Mouse (Mus musculus): ENCODE measurements around the gene Atxn1. TPM values are rescaled to one million over a fixed set of nuclear protein-coding genes. Genes with fewer than 3 reads are reported as not detected.

The Atxn1 gene
- total RNA-seq, 2 experiments from 2014 or later, result under 0.01 to 2.4 TPM

GRCm38 (mm10) chr13:45622871-45623546 lies 341.8 kb downstream of the Atxn1 start:
- ATAC-seq (replicated peaks; ENCODE audit: low FRiP score, poor library complexity, severe bottlenecking), result no peak

DNA sequence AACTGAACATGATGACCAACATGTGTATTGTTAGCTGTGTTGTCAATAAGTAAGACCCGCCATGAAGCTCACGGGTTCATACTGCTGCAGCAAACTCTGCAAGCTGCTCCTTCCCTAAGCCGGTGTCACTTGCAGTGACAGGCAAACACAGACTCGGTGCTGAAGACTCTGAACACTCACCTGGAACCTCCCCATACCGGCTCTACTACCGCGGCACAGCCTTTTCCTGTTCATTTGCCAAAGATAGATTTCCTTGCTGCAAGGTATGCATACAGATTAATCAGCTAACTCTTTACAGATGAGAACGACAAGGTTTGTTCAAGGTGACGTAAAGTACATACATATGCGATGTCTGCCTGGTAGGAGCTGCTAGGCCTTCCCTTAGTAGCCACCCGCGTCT lies 344.1 kb downstream of the Atxn1 start:
- no peak for ATAC-seq (replicated peaks; ENCODE audit: low FRiP score, poor library complexity, severe bottlenecking)

- ATAC-seq (replicated peaks; ENCODE audit: low FRiP score, poor library complexity, severe bottlenecking), result no peak
These were observed 344.5 kb downstream of the Atxn1 start for GRCm38 (mm10) chr13:45620281-45620680.

- ATAC-seq (replicated peaks; ENCODE audit: low FRiP score, poor library complexity, severe bottlenecking), result no peak
These were observed 346.8 kb downstream of the Atxn1 start for GRCm38 (mm10) chr13:45617988-45618387.

DNA sequence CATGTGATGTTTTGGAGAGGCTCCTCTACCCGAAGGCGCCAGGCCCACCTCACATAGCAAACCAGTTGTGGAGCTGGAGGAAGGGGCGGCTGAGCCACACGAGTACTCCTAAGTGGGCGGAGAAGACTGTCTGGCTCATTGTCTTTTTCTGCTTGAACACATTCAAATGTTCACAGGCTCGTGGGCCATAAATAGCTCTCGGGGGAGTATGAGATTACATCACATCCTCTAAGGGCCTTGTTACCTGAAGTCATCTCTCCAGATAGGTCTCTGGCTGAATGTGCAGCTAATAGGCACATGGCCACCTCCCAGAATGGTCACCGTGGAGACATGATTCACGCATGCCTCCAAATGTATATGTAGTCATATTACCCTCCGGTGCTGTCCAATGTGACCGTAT lies 350.0 kb downstream of the Atxn1 start:
- no peak for ATAC-seq (replicated peaks; ENCODE audit: low FRiP score, poor library complexity, severe bottlenecking)

DNA sequence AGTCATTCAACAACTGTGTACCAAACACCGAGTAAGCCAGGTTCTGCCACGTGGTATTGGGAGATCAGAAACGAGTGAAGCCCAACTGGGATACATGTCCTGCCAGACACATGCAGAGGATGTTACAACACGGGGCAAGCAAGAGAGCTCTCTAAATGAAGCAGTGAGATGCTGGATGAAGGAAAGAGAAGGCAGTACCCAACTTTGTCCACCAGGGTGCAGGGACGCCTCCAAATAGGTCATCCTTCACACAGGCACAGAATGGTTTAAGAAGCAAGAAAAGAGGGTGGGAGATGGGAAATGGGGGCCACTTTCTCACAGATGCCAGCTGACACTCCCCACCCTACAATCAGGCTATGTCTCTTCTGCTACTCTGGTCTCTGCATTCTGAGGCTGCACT lies 351.5 kb downstream of the Atxn1 start:
- no peak for ATAC-seq (replicated peaks; ENCODE audit: low FRiP score, poor library complexity, severe bottlenecking)

DNA sequence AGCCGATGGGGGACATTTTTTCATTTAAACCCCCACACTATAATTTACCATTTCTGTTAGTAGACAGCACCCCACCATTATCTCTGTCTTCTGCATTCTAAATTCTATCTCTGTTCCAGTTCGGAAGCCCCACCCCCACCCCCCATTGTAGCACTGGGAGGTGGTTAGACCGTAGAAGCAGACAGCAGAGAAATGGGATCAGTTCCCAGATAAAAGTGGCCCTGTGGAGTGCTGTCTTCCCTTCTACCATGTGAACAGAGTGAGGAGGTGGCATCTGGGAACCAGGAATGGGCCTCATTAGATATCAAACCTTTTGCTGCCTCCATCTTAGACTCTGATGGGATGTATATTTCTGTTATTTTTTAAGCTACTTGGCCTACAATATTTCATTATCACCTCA lies 353.3 kb downstream of the Atxn1 start:
- ATAC-seq (replicated peaks; ENCODE audit: low FRiP score, poor library complexity, severe bottlenecking), result no peak

- no peak for ATAC-seq (replicated peaks; ENCODE audit: low FRiP score, poor library complexity, severe bottlenecking)
These were observed 355.3 kb downstream of the Atxn1 start for GRCm38 (mm10) chr13:45609461-45609860.

- ATAC-seq (replicated peaks; ENCODE audit: low FRiP score, poor library complexity, severe bottlenecking), result no peak
These were observed 356.2 kb downstream of the Atxn1 start for GRCm38 (mm10) chr13:45608593-45608992.

DNA sequence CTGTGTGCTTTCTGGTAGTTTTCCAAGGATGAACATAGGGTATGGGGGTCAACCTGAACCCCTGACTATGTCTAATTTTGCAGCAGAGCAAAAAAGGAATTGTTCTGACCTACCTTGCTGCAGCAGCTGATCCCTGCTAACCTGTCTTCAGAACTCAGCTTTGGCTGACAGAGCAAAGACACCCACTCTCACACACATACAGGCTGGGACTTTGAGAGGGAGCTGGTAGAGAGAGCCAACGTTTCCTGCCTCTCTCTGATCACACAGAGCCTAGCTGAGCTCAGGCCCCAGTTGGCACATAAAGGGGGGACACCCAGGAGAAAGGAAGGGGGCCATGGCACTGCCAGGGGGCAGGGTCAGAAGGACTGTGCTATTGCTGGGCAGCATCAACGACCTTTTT lies 356.9 kb downstream of the Atxn1 start:
- no peak for ATAC-seq (replicated peaks; ENCODE audit: low FRiP score, poor library complexity, severe bottlenecking)

- no peak for ATAC-seq (replicated peaks; ENCODE audit: low FRiP score, poor library complexity, severe bottlenecking)
These were observed 361.2 kb downstream of the Atxn1 start for GRCm38 (mm10) chr13:45603636-45604035.

DNA sequence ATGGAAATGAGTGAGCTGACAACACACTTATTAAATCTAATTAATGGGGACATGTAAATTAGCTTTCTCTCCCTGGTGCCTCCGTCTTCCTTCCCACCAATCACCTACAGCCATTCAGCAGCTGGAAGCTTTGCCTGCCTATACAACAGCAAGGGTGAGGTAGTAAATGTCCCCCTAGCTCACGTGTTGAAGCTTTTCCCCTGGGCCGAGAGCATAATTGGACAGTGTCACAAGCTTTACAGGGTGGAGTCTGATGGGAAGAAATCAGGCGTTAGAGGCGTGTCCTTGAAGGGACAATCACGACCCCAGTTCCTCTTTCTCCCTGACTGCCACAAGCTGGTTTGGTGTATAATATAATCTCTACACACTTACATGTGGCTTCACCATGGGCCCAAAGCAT lies 364.4 kb downstream of the Atxn1 start:
- ATAC-seq (replicated peaks; ENCODE audit: low FRiP score, poor library complexity, severe bottlenecking), result no peak

DNA sequence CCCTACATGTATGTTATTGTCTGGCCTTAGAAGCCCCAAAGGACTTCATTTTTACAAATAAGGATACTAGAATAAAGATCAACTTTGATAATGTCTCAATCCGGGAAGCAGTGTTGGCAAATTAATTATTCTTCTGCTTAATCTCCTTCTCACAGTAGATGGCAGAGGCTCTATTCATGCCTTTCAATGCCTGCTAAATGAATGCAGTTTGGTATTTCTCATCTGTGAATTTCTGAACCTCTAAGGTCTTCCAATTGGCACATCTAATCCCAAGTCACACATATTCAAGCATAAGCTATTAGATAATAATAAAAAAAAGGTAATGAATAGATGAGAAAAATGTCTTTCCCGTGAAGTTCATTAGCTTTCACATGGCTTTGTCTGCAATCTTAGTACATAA lies 365.0 kb downstream of the Atxn1 start:
- no peak for ATAC-seq (replicated peaks; ENCODE audit: low FRiP score, poor library complexity, severe bottlenecking)

DNA sequence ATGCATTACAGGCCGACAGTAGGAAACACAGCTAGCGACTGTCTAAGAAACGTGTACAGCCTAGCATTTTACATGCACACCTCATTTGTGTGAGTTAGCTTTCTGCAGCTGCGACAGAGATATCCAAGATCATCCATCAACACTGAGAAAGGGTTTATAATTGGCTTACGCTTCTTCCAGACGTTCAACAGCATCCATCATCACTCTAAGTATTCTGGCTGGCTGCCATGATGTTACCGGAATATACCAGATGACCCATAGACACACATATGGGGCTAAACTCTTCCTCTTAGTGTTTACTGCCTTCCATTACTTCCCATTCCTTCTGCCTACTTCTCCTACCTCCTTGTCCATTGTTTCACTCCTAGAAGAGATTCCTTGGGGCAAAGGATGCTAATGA lies 369.4 kb downstream of the Atxn1 start:
- ATAC-seq (replicated peaks; ENCODE audit: low FRiP score, poor library complexity, severe bottlenecking), result no peak

DNA sequence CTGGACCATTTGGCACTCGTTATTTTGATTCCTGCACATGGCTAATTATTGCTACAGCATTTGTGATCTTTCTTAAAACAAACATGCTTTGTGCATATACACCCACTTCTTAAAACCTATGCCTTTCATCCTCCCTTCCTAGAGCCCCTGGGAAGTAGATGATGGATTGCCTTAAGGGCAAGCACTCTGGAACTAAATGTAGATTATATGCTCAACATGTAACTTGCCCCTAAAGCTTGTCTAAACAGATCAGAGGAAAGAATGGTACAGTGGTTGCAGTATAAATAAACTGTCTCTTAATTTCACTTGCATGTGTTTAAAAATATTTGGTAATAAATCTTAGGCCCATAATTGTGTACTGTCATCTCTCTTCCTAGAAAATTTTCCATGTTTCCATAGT lies 370.9 kb downstream of the Atxn1 start:
- ATAC-seq (replicated peaks; ENCODE audit: low FRiP score, poor library complexity, severe bottlenecking), result no peak

GRCm38 (mm10) chr13:45590898-45591297 lies 373.9 kb downstream of the Atxn1 start:
- no peak for ATAC-seq (replicated peaks; ENCODE audit: low FRiP score, poor library complexity, severe bottlenecking)

DNA sequence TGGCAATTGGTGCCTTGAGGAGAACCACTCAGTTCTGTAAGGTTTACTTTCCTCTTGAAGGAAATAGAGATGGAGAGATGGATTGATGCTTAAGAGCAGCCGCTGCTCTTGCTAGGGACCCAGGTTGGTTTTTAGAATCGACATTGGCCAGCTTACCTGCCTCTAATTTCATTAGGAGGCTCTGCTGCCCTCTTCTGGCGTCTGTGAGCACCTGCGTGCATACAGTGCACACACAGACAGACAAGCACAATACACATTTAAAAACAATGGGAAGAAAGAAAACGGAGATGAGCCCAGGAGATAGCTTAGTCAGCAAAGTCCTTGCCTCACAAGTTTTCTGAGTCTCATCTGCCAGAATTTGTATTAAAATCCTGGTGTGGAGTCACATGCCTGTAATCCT lies 381.7 kb downstream of the Atxn1 start:
- no peak for ATAC-seq (replicated peaks; ENCODE audit: low FRiP score, poor library complexity, severe bottlenecking)

GRCm38 (mm10) chr13:45582294-45582693 lies 382.5 kb downstream of the Atxn1 start:
- no peak for ATAC-seq (replicated peaks; ENCODE audit: low FRiP score, poor library complexity, severe bottlenecking)

DNA sequence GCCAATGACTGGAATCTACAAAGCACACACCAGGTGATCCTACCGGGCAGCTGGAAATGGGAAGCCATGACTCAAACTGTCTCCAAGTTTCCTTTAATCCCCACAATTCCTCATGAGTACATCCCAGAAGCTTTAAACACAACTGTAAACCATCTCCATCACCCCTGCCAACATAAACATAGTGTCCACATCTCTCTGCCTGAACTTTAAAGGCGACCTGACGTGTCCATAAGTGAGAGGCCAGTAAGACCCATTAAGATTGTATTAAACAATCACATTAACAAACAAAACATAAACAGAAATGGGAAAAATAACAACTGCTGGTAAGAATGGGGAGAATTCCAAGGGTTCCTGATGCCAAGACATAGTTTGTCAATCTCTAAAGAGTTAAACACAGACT lies 385.1 kb downstream of the Atxn1 start:
- ATAC-seq (replicated peaks; ENCODE audit: low FRiP score, poor library complexity, severe bottlenecking), result no peak

GRCm38 (mm10) chr13:45577784-45578183 lies 387.0 kb downstream of the Atxn1 start:
- no peak for ATAC-seq (replicated peaks; ENCODE audit: low FRiP score, poor library complexity, severe bottlenecking)

- no peak for ATAC-seq (replicated peaks; ENCODE audit: low FRiP score, poor library complexity, severe bottlenecking)
These were observed 387.4 kb downstream of the Atxn1 start for GRCm38 (mm10) chr13:45577366-45577765.

DNA sequence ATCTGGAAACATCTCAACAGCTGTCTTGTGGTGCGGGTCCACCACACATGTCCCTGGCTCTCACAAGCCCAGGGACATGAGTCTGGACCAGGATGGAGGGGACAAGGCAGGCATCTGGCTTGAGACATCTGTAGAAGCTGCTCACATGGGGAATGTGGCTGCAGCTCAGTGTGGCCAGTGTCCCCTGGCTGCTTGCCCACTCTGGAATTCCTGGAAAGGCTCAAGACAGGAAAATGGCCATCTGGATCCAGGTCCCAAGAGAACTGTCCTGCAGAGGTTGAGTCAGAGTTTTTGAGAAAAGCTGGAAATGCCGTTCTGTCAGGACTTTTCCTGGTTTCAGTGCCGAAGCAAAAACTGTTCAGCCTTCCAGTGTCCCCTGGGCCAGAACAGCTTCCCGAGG lies 388.6 kb downstream of the Atxn1 start:
- no peak for ATAC-seq (replicated peaks; ENCODE audit: low FRiP score, poor library complexity, severe bottlenecking)

Data from erythroblast, adult 5-6 weeks (primary cell).